In the genomic region with DNA sequence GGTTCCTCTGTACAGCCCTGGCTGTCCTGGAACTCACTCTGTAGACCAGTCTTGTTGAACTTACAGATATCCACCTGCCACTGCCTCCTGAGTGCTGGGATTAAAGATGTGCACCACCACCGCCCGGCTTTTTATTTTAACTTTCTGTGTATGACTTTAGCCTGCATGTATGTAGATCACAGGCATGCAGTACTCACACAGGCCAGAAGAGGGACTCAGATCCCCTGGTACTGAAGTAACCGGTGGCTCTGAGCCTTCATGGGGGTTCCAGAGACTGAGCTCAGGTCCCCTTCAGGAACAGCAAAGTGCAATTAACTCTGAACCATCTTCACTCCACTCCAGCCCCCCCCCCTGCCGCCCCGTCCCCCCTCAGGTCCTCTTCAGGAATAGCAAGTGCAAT, we compare ENCODE assay signal across 11 mouse cellular contexts. TPM values are rescaled to one million over a fixed set of nuclear protein-coding genes. Genes with fewer than 3 reads are reported as not detected.
DNase-seq lines count a peak whose midpoint lies in the region; ATAC-seq and TF ChIP-seq lines count a peak whose summit lies in the region.
"Had no signal": no experiment of that assay in that cellular context is flagged by ENCODE, and none has a peak within 500 bp of the region (broad histone marks: within the 10 kb centered on the region; RNA-seq: fewer than 3 reads in every experiment).

No protein-coding gene starts in this region.

- H3K27me3 ChIP-seq in limb, embryonic 11.5 days (ENCODE audit: control insufficient read depth, insufficient read depth, low read length): no peaks in the 10 kb centered on the region
- 0 out of 2 replicates have a peak, but pooled peaks cover 2% of the 10 kb centered on the region for H3K27me3 ChIP-seq in stomach, postnatal 0 days (ENCODE audit: control insufficient read depth, insufficient read depth, low read length)
- H3K27me3 ChIP-seq: stomach, embryonic 15.5 days had no signal

- TF ChIP-seq CTCF in stomach, postnatal 0 days (IDR thresholded peaks at IDR 0.05; ENCODE audit: low read depth): peak; percentile 67

- H3K9me3 ChIP-seq in limb, embryonic 11.5 days (ENCODE audit: control insufficient read depth, low read length): no peaks in the 10 kb centered on the region
- H3K9me3 ChIP-seq in stomach, postnatal 0 days (ENCODE audit: control insufficient read depth, low read length): no peaks in the 10 kb centered on the region
- H3K9me3 ChIP-seq: stomach, embryonic 15.5 days had no signal

- peak; percentile 28 for DNase-seq in gastrocnemius, adult 18-20 months (ENCODE audit: low spot score)
- no peak for DNase-seq in gastrocnemius, postnatal 25 days
- peak; percentile 40 for DNase-seq in right cerebral cortex, postnatal 4 days
- DNase-seq in right cerebral cortex, adult 18-20 months: no peak
- peak; percentile 33 to 52 for DNase-seq in cerebellum, postnatal 4 days (ENCODE audit: low spot score in 2 of 2)
- DNase-seq in limb, embryonic 11.5 days (ENCODE audit: low spot score): peak; percentile 68
- DNase-seq in stomach, postnatal 0 days (ENCODE audit: low spot score): peak; percentile 66
- DNase-seq in right cerebral cortex, adult 2 months (ENCODE audit: low spot score in 2 of 2): no peak

- TF ChIP-seq EP300 in stomach, postnatal 0 days (optimal IDR thresholded peaks at IDR 0.05): no peak

- H3K27ac ChIP-seq in limb, embryonic 11.5 days (replicated peaks; ENCODE audit: low read depth, low read length): no peak overlapping the region
- H3K27ac ChIP-seq in stomach, postnatal 0 days (replicated peaks): no peak overlapping the region
- H3K27ac ChIP-seq: stomach, embryonic 15.5 days had no signal

- H3K36me3 ChIP-seq in limb, embryonic 11.5 days (ENCODE audit: control insufficient read depth, insufficient read depth, low read length): no peaks in the 10 kb centered on the region
- H3K36me3 ChIP-seq in stomach, postnatal 0 days (ENCODE audit: control insufficient read depth, insufficient read depth, low read length): no peaks in the 10 kb centered on the region
- H3K36me3 ChIP-seq: stomach, embryonic 15.5 days had no signal

- H3K4me1 ChIP-seq in limb, embryonic 11.5 days (ENCODE audit: control insufficient read depth, insufficient read depth, low read length): no peaks in the 10 kb centered on the region
- H3K4me1 ChIP-seq in stomach, postnatal 0 days (replicated peaks; ENCODE audit: control insufficient read depth, insufficient read depth): no peaks in the 10 kb centered on the region
- H3K4me1 ChIP-seq: stomach, embryonic 15.5 days had no signal

- 35% methylated on average over 5 of the region's 5 CpGs for WGBS in limb, embryonic 11.5 days
- 47% methylated on average over 5 of the region's 5 CpGs for WGBS in stomach, postnatal 0 days

- ATAC-seq in limb, embryonic 11.5 days (ENCODE audit: insufficient number of reproducible peaks, low FRiP score, low TSS enrichment, low read depth): no peak
- peak; percentile 60 for ATAC-seq in stomach, postnatal 0 days (ENCODE audit: low FRiP score, low TSS enrichment)

- H3K4me2 ChIP-seq in limb, embryonic 11.5 days (ENCODE audit: low read depth, severe bottlenecking): no peak overlapping the region
- no peak overlapping the region for H3K4me2 ChIP-seq in stomach, postnatal 0 days (replicated peaks; ENCODE audit: low read depth)
- H3K4me2 ChIP-seq: stomach, embryonic 15.5 days had no signal

- no peak overlapping the region for H3K9ac ChIP-seq in limb, embryonic 11.5 days (ENCODE audit: low read length)
- H3K9ac ChIP-seq in stomach, postnatal 0 days (ENCODE audit: low read length): no peak overlapping the region
- H3K9ac ChIP-seq: stomach, embryonic 15.5 days had no signal

- H3K4me3 ChIP-seq in limb, embryonic 11.5 days (ENCODE audit: low read depth, low read length): no peak overlapping the region
- no peak overlapping the region for H3K4me3 ChIP-seq in stomach, postnatal 0 days (ENCODE audit: low read depth, low read length)
- H3K4me3 ChIP-seq: stomach, embryonic 15.5 days had no signal

RNA-seq across cellular contexts. Expression of a gene that starts 25.5 kb away (rescaled TPM):
- under 1 TPM; 0.41 to 0.64 TPM for total RNA-seq in gastrocnemius, adult 18-20 months (2021)
- under 1 TPM; 0.41 to 0.67 TPM for total RNA-seq in gastrocnemius, postnatal 25 days (2021)
- polyA plus RNA-seq in limb, embryonic 11.5 days (2014; fragmentation: Nextera tagmentation; extraction: Ambion mirVana): 0.26 TPM in 1 of 2 replicates, not detected in the other
- 0.08 and 0.19 TPM in 2 replicates for polyA plus RNA-seq in stomach, postnatal 0 days (2015; fragmentation: Nextera tagmentation; extraction: Ambion mirVana)
- polyA plus RNA-seq: stomach, embryonic 15.5 days had no signal

RNA-seq across cellular contexts. Expression of a gene that starts 25.6 kb away (rescaled TPM):
- total RNA-seq in gastrocnemius, adult 18-20 months (2021): under 1 TPM in 1 of 2 experiments, not detected in 1; 0.21 TPM
- total RNA-seq in gastrocnemius, postnatal 25 days (2021): not detected
- not detected in 2 replicates for polyA plus RNA-seq in limb, embryonic 11.5 days (2014; fragmentation: Nextera tagmentation; extraction: Ambion mirVana)
- not detected in 2 replicates for polyA plus RNA-seq in stomach, postnatal 0 days (2015; fragmentation: Nextera tagmentation; extraction: Ambion mirVana)
- polyA plus RNA-seq: embryonic facial prominence, embryonic 14.5 days; liver, embryonic 16.5 days; stomach, embryonic 15.5 days had no signal

RNA-seq across cellular contexts. Expression of a gene that starts 32.5 kb away (rescaled TPM):
- 10 to 100 TPM; 47.9 to 56.7 TPM for total RNA-seq in gastrocnemius, adult 18-20 months (2021)
- total RNA-seq in gastrocnemius, postnatal 25 days (2021): 10 to 100 TPM; 86.7 to 99.2 TPM
- 15.0 and 17.8 TPM in 2 replicates for polyA plus RNA-seq in limb, embryonic 11.5 days (2014; fragmentation: Nextera tagmentation; extraction: Ambion mirVana)
- polyA plus RNA-seq in stomach, postnatal 0 days (2015; fragmentation: Nextera tagmentation; extraction: Ambion mirVana): 89.9 and 99.8 TPM in 2 replicates

RNA-seq across cellular contexts. Expression of a gene that starts 57.8 kb away (rescaled TPM):
- total RNA-seq in gastrocnemius, adult 18-20 months (2021): 10 to 100 TPM; 10.3 to 11.6 TPM
- 10 to 100 TPM in 1 of 2 experiments, 1 to 10 TPM in 1; 8.7 to 10.1 TPM for total RNA-seq in gastrocnemius, postnatal 25 days (2021)
- polyA plus RNA-seq in limb, embryonic 11.5 days (2014; fragmentation: Nextera tagmentation; extraction: Ambion mirVana): 19.6 and 24.0 TPM in 2 replicates
- 15.6 and 17.2 TPM in 2 replicates for polyA plus RNA-seq in stomach, postnatal 0 days (2015; fragmentation: Nextera tagmentation; extraction: Ambion mirVana)

Comparison
In these comparisons a context has a peak if more than half of its experiments do, and no peak if none do; other contexts are left out.
1. DNase-seq: peak in gastrocnemius, adult 18-20 months (single experiment), right cerebral cortex, postnatal 4 days (single experiment), cerebellum, postnatal 4 days (2 of 2), limb, embryonic 11.5 days (single experiment) and stomach, postnatal 0 days (single experiment); none in gastrocnemius, postnatal 25 days (single experiment), right cerebral cortex, adult 18-20 months (single experiment) and right cerebral cortex, adult 2 months (0 of 2).